Mouse (Mus musculus) brain, adult 2 months (tissue): Measurements from ENCODE around the gene Clrn2.
"Not testable (repeated sequence)": the region's sequence is repeated elsewhere in the genome, so short reads cannot be mapped to it uniquely, and the experiment has no call there.

Source experiments
- DNase-seq: peaks from one replicate; pipeline ENCODE4 v3.0.0; 2011; ENCODE audit warnings: low read depth, low spot score

Gene Clrn2

GRCm38 (mm10) chr5:45453451-45453850 is at the start of gene Clrn2:
Gene Clrn2 (plus strand): TSS chr5:45453751.
- no peak for DNase-seq

GRCm38 (mm10) chr5:45406129-45406528 is 47.4 kb upstream of the Clrn2 start:
- DNase-seq = no peak

DNA sequence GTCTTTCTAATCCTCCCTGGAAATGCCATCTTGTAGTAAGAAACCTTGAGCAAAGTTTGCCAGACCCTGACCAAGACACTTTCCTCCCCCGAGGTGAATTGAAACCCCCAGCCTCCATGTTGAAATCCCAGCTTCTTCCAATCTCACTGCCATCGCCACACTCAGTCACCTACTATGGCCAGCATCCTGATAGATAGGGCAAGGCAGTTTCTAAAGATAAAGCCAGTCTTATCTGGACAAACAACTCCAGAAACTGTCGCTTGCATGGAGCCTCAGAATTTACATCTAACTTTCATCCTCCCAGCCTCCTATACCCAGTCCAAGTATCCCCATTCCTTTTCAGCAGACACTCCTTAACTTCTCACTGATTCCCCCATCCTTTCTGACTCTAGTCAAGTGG is 37.1 kb upstream of the Clrn2 start:
- no peak for DNase-seq

GRCm38 (mm10) chr5:45417859-45418443 is 35.6 kb upstream of the Clrn2 start:
- DNase-seq = no peak

- DNase-seq = peak; percentile 16
Observed at GRCm38 (mm10) chr5:45419841-45420638, 33.5 kb upstream of the Clrn2 start.

DNA sequence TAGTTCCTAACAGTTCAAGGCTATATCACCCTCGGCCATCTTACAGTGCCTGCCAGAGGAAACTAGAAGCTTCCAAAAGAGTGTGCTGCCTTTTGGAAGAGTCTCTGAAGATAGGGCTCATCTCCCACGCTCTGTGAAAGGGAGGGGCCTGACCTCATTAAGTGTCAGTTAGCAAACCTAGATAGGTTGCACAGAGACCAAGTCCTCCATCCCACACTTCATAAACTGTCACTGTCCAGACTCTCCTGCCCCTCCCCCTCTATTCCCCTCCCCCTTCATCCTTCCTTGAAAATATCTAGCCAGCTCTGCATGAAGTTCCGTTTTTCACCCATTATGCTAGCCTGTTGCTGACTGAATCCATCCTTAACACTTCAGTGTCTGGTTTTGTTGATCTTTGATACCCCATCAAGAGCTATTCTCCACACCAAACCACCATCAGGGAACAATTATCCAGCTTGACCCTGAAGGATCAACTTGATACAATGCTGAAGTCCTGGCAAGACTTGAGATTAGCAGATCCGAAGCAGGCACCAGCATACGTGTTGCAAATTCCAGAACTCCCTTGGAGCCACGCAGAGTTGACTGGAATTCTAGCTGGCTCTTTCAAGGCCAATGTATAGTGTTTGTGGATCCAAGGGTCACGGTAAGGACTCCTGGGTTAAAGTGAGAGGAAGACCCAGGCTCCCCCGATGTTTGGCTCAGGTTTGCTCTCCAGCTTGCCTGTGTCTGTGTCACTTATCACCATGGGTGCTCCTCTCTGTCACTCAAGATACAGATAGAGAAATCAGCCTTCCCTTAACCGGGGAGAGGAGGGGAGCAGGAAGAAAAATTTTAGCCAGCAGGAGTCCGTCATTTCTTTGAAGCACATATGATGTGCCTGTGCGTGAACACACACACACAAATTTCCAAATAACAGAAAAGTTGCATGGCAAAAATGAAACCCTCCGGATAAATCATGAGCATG is 31.4 kb upstream of the Clrn2 start:
- no peak for DNase-seq

- DNase-seq = peak; percentile 77
Observed at GRCm38 (mm10) chr5:45424021-45424886, 29.3 kb upstream of the Clrn2 start.

DNA sequence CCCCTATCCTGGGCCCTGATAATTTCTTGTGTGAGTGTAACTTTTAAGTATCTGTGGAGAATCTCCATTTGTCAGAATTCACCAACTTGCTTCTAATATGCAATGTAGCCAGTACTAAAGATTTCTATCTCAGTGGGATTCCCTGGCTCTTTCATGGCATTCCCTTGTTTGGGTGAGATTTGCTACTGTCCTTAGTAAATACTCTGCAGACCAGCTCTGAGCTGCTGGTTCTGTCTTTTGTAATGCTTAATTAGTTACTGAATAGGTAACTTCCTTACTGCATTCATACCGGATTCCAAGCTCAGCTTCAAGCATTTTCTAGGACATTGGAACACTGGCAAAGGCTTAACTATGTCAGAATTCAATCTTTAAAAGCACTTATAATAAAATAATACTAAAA is 27.8 kb upstream of the Clrn2 start:
- DNase-seq = not testable (repeated sequence)

- no peak for DNase-seq
Observed at GRCm38 (mm10) chr5:45426416-45427034, 27.0 kb upstream of the Clrn2 start.

GRCm38 (mm10) chr5:45427891-45428290 is 25.7 kb upstream of the Clrn2 start:
- DNase-seq = no peak

DNA sequence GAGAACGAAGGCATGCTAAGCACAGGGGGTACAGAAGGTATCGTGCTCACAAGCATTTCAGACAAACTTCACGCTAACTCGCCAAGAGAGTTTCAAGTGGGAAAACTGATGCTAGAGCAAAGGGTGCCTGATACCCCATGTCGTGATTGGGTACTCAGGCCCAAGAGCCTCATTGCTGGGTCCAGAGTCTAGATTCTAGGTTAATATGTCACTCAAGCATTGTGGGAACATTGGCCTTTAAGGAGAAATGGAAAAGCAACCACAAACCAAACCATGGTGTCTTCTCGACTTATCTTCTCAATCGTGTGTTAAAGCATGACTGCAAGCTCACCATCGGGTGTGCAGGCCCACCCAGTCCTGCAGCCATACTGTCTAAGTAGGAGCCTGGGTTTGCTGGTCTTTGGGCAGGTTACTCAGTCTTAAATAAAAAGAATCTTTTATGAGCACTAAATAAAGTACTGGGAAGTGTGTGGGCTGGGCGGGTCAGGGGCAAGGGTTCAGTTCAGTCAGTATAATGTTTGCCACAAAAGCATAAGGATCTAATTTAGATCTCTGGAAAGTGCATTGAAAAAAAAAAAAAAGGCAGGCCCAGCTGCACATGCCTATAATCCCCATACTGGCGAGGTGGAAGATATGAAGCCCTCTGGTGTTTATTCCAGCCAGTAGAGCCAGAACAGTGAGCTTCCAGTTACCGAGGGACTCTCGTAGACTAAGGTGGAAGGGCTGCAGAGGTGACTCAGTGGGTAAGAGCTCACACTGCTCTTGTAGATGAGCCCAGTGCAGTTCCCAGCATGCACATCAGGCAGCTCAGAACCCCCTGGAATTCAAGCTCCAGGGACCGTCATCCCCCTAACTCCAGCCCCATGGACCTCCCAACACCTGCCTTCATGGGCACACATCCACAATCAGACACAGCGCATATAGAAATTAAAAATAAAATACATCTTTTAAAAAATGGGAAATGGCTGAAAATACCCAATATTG is 17.3 kb upstream of the Clrn2 start:
- no peak for DNase-seq

DNA sequence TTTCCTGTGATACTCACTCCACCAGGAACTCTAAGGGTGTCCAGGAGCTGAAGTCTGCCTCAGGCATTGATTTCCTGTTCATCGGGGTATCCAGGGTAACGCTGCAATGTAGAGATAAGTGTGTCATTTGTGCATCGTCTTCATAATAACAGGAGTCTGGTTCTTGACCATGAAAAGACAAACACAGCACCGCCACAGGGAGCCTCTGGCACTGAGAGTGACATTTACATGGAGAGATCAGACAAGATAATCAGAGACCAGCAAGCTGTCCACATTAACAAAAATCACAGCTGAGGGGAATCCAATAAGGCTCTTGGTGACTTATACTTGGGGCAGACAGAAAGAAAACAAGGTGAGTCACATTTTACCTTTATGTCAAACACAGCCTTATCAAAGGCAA is 15.7 kb upstream of the Clrn2 start:
- DNase-seq = no peak

DNA sequence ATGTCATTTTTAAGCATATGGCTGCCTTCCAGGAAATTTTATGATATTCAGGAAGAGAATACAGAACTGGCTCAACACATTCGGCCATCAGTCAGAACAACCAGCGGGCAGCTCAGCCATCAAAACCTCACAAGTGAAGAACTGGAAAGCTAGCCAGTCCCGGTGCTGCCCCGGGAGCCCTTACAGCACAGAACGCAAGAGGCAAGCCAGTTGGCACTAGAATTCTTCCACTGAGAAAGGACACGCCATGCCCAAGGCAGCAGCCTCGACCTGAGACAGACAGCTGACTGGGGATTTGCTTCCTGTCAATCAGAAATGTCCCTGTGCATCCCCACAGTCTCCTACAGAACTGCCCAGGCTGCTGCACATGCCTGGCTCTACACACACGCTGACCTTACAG is 15.2 kb upstream of the Clrn2 start:
- DNase-seq = no peak

DNA sequence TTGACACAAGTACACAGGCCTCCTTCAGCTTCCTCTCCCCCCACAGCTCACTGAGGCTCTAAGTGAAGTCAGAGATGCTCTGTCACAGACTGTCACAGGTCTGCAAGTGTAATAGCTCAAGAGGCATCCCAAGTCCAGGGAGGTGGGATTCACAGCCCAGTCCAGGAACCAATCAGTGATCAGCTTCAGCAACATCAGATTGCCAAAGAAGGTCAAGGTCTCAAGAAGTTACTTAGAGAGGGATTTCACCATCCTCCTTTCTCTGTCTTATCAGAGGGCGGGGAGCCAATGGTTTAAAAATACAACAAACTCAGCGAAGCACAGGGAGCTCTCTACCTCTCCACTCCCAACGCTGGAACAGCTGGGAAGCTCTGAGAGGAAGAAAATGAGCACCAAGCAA is 12.4 kb upstream of the Clrn2 start:
- DNase-seq = no peak

GRCm38 (mm10) chr5:45441745-45442144 is 11.8 kb upstream of the Clrn2 start:
- DNase-seq = no peak

GRCm38 (mm10) chr5:45444130-45444832 is 9.3 kb upstream of the Clrn2 start:
- DNase-seq = no peak

DNA sequence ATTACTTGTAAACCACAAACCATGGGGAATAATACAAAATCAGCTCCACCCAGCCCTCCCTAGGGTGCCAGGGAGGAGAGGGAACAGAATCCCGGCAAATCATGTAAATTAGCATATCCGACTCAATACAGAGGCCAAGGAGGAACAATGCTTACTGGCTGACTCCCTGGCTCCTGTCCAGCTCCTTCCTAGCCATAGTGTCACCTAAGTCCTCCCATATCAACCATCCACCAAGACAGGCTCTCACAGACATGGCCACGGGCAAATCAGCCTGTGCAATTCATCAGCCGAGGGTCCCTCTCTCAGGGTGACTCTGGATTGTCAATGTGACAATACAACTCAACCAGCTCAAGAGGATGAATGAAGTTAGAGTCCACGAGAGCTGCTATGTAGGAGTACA is 4.9 kb upstream of the Clrn2 start:
- no peak for DNase-seq

- no peak for DNase-seq
Observed at GRCm38 (mm10) chr5:45449206-45449605, 4.3 kb upstream of the Clrn2 start.
